Mouse (Mus musculus): ENCODE results near the gene Hamp2.
A peak's percentile ranks its signal among the peaks of the same experiment; 100 is the strongest.

Gene Hamp2

GRCm38 (mm10) chr7:30895217-30895616 lies 29.3 kb downstream of the Hamp2 start:
- DNase-seq (ENCODE audit: low read depth in 2 of 2, low spot score in 2 of 2): no peak

GRCm38 (mm10) chr7:30892515-30892914 lies 32.0 kb downstream of the Hamp2 start:
- DNase-seq (ENCODE audit: low read depth in 2 of 2, low spot score in 2 of 2): no peak

- DNase-seq (ENCODE audit: low read depth in 2 of 2, low spot score in 2 of 2): no peak
These were observed 32.7 kb downstream of the Hamp2 start for GRCm38 (mm10) chr7:30891746-30892145.

GRCm38 (mm10) chr7:30890681-30891080 lies 33.8 kb downstream of the Hamp2 start:
- no peak for DNase-seq (ENCODE audit: low read depth in 2 of 2, low spot score in 2 of 2)

- no peak for DNase-seq (ENCODE audit: low read depth in 2 of 2, low spot score in 2 of 2)
These were observed 35.7 kb downstream of the Hamp2 start for GRCm38 (mm10) chr7:30888786-30889185.

GRCm38 (mm10) chr7:30887568-30888188 lies 36.8 kb downstream of the Hamp2 start:
- DNase-seq (ENCODE audit: low read depth in 2 of 2, low spot score in 2 of 2): peak in 1 of 2 experiments; percentile 11

- no peak for DNase-seq (ENCODE audit: low read depth in 2 of 2, low spot score in 2 of 2)
These were observed 37.6 kb downstream of the Hamp2 start for GRCm38 (mm10) chr7:30886852-30887251.

- DNase-seq (ENCODE audit: low read depth in 2 of 2, low spot score in 2 of 2): no peak
These were observed 40.4 kb downstream of the Hamp2 start for GRCm38 (mm10) chr7:30884047-30884446.

GRCm38 (mm10) chr7:30881367-30881766 lies 43.1 kb downstream of the Hamp2 start:
- DNase-seq (ENCODE audit: low read depth in 2 of 2, low spot score in 2 of 2): no peak

- no peak for DNase-seq (ENCODE audit: low read depth in 2 of 2, low spot score in 2 of 2)
These were observed 44.3 kb downstream of the Hamp2 start, which contains the start of gene Cd22 for GRCm38 (mm10) chr7:30880176-30880575. Cd22 (minus strand) TSS chr7:30880342.

GRCm38 (mm10) chr7:30878950-30879349 lies 45.5 kb downstream of the Hamp2 start:
- DNase-seq (ENCODE audit: low read depth in 2 of 2, low spot score in 2 of 2): no peak

- peak; percentile 61 to 63 for DNase-seq (ENCODE audit: low read depth in 2 of 2, low spot score in 2 of 2)
These were observed 51.4 kb downstream of the Hamp2 start for GRCm38 (mm10) chr7:30873083-30873482.
